Mouse (Mus musculus) gastrocnemius, adult 2 months (tissue): ENCODE results near the gene Adgra3. TPM values are rescaled to one million over a fixed set of nuclear protein-coding genes. Genes with fewer than 3 reads are reported as not detected.

Experiments used
- DNase-seq: peaks from one replicate; pipeline ENCODE4 v3.0.0; 2022
- H3K27ac ChIP-seq: fragments of 200-600 bp; 2 replicates; pipeline ENCODE4 v1.8.1; 2022; ENCODE audit warnings: mild to moderate bottlenecking
- H3K4me3 ChIP-seq: fragments of 200-600 bp; 2 replicates; pipeline ENCODE4 v1.8.1; 2022; ENCODE audit warnings: mild to moderate bottlenecking, moderate library complexity
- CTCF ChIP-seq: fragments of 200-600 bp; IDR thresholded peaks from 2 replicates; pipeline ENCODE4 v1.8.1; 2022; ENCODE audit warnings: antibody characterized with exemption, mild to moderate bottlenecking, moderate library complexity
- intact Hi-C: fragments of 180-260 bp; cut with DNase I; formaldehyde crosslinking; loops from one replicate; pipeline ENCODE4 v1.15.1; 2025
- total RNA-seq, 2 experiments: library from RNA; stranded (reverse); gene quantifications; 2 replicates each; pipeline ENCODE4 v1.2.3; 2021

Gene Adgra3
- total RNA-seq, 2 experiments from 2014 or later, result 9.8 to 13.2 TPM

DNA sequence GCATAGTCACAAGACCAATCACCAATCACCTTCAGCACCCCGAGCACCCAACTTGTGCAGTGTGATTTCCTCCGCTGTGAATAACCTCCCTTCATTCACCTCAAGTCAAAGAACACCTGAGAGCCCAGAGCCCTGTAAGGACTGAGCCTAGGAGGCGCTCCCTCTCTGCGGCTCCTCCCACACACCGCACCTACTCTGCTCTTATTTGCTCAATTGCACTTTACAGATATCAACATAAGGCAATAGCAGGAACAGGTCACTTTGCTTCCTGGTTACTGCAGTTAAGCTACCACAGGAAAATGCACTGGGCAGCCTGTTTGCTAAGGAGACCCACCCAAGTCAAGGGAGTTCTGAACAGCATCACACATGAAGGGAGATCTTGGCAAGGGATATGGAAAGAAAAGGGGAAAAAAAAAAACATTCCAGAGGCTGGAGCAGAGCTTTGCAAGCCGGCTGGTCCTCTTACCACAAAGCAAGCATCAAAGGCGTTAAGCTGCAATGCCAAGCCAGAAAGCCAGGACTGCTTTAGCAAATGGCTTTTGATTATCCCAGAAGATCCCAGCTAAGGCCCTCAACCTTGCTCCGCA lies 68.0 kb downstream of the Adgra3 start:
- intact Hi-C loops, result no loop called here
- no peak for TF ChIP-seq CTCF
- H3K4me3 ChIP-seq, result no peak overlapping the region
- H3K27ac ChIP-seq, result no peak overlapping the region
- no peak for DNase-seq

DNA sequence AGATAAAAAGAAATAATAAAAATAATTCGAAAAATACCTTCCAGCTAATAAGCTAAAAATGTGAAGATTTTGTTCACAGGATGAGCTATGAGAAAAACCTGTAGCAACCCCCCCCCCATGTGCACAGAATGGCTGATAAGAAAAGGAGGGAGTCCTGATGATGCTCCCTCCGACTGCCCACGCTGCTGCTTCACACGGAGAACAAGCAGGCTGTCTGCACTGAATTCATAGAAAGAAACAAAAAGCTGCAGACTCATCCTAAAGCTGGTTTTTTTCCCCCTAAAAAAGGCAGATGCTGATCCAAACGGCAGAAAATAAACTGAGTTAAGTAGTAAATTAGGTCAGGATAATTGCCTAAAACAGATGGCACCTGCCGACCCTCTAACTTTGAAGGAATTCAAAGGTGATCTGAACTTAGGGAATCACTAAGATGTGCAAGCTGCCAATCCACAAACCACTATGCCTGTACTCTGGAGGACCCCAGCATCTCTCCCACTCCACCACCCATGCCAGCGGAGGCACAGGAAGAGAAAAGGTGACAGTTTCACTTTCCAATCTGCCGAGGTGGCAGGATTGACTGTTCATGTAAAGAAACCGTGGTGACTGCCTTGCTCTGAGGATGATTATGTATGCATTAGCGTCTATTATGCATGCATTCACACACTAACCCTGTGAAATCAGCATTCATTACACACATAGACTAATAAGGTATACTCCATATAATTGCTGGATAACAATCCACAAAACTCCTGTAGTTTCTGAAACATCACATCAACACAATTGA lies 70.6 kb downstream of the Adgra3 start:
- no peak for DNase-seq
- intact Hi-C loops, result no loop called here
- TF ChIP-seq CTCF, result no peak
- H3K4me3 ChIP-seq, result no peak overlapping the region
- no peak overlapping the region for H3K27ac ChIP-seq

DNA sequence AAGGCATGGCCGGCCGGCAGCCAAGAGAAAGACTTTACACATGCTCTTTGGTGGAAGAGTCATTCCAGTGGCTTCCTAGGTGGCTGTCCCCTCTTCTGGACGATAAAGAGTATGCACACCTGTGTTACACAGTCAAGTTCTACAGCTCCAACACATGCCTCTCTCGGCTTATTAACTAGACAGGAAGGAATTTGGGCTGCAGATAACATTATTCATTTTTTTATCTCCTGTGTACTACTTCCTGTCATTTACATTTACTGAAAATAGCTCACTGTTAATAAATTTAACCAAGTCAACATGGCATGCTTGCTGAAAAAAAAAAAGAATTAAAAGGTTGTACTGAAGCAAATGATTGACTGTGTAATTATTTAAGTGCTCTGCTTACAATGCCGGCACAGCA lies 78.1 kb downstream of the Adgra3 start:
- intact Hi-C loops, result no loop called here
- no peak overlapping the region for H3K4me3 ChIP-seq
- TF ChIP-seq CTCF, result no peak
- no peak for DNase-seq
- no peak overlapping the region for H3K27ac ChIP-seq

DNA sequence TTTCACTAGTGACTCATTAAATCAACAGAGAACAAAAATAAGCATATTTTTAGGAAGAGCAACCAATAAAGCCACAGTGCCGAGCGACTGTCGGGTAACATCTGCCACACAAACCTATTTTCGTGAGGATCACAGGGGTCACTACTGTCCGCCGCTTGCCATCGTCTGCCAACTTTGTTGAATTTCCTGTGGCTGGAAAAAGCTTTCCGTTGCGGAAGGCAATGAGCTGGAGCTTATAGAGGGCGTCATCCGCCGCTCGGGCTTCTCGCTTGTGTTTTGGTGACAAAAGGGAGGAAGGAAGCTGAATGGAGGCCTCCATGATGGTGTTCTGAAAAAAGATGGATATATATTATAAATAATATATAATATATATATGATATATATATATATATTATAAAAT lies 79.6 kb downstream of the Adgra3 start:
- no peak for DNase-seq
- H3K27ac ChIP-seq, result no peak overlapping the region
- intact Hi-C loops, result no loop called here
- H3K4me3 ChIP-seq, result no peak overlapping the region
- no peak for TF ChIP-seq CTCF

DNA sequence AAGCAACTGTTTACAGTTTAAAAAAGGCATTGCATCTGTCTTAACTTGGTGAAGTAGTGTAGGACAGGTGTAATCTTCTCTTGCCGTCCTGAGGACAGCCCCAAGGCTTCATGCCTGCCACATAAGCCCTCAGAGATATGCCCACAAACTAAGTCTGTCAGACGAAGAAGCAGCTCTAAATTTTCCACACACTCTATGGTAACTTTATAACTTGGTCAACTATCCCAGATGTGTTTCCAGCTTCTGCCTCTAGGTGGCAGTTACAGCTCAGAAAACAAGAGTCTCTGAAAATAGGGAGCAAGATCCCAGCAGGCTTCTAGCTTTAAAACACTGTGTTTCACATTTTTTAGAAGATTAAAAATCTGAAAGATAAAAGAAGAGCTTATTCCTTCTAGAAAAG lies 82.8 kb downstream of the Adgra3 start:
- Histone ChIP-seq H3K4me3 (no peak overlapping the region), H3K27ac (no peak overlapping the region)
- intact Hi-C loops, result loop anchor here (1.0 to 2.0 kb wide), 2 partner anchors 57 to 239 kb away; no protein-coding TSS in a partner anchor
- peak; percentile 56 for DNase-seq
- TF ChIP-seq CTCF, result peak; percentile 96; the same call in 1 of the 2 replicates

DNA sequence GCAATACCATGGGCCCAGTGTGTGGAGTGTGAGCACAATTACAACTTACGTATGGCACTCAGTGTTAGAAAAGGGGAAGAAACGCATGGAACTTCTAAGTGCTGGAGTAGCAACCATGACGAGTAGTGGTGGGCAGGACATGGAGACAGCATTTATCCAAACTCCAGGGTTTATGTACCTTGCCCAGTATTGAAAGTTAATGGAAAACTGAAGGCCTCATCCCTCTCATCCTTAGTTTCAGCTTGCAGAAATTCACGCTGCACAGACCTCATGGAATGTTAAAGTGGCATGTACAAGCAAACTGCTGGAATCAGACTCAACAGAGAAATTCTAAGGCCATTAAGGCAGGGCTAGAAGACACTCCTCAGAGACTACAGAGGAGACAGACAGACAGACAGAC lies 84.6 kb downstream of the Adgra3 start:
- no peak for DNase-seq
- no peak overlapping the region for H3K27ac ChIP-seq
- no peak for TF ChIP-seq CTCF
- intact Hi-C loops, result no loop called here
- H3K4me3 ChIP-seq, result no peak overlapping the region

DNA sequence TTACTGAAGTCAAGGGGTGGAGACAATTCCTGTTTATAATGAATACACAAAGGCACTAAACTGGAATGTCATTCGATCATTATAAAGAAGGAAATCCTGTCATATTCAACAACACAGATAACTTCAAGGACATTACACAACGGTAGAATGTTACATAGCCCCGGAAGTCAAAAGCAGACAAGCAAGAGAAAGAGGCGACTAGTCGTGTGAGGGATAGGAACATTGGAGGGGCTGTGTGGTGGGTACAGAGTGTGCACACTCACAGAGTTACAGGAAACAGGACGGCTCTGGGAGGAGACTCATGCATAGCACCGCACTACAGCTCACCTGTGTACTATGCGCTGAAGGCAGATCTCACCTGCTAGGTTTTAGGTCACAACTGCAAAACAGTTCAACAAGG lies 89.1 kb downstream of the Adgra3 start:
- intact Hi-C loops, result no loop called here
- TF ChIP-seq CTCF, result no peak
- Histone ChIP-seq H3K27ac (no peak overlapping the region), H3K4me3 (no peak overlapping the region)
- DNase-seq, result no peak

DNA sequence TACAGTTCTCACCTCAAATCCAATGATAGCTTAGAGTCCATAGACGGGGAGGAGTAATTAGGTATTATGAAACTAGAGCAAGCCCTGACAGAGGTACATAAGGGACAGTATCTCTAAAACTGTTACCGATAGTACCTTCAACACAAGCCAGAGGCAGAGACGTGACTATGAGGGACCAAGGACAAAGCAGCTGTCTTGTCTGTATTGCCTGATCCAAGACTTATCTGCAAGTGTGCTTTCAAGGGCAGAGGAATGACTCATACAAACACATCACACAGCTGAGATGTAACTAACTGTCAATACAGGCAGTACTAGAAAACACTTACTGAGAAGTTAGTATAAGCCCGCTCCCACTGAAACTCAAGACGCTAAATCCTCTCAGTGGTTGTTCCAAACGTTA lies 91.1 kb downstream of the Adgra3 start:
- no peak overlapping the region for H3K4me3 ChIP-seq
- intact Hi-C loops, result no loop called here
- no peak for TF ChIP-seq CTCF
- H3K27ac ChIP-seq, result no peak overlapping the region
- DNase-seq, result no peak

DNA sequence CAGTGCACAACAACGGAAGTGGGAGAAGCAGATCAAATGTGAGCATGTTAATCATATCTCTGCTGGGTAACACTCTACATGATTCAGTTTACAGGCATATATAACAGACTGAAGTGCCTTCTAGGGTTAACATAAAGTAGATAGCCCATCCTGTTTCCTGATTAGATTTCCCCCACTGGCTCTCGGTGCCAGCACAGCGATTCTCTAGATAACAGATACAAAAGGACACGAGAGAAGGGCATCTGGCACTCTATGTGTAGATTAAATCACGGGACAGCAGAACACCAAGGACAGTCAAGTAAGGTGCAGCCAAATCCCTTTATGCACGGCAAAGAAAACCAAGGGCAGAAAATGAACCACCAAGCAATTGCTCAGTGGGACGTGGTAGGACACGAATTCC lies 93.0 kb downstream of the Adgra3 start:
- no peak for DNase-seq
- Histone ChIP-seq H3K4me3 (no peak overlapping the region), H3K27ac (no peak overlapping the region)
- TF ChIP-seq CTCF, result no peak
- intact Hi-C loops, result no loop called here

DNA sequence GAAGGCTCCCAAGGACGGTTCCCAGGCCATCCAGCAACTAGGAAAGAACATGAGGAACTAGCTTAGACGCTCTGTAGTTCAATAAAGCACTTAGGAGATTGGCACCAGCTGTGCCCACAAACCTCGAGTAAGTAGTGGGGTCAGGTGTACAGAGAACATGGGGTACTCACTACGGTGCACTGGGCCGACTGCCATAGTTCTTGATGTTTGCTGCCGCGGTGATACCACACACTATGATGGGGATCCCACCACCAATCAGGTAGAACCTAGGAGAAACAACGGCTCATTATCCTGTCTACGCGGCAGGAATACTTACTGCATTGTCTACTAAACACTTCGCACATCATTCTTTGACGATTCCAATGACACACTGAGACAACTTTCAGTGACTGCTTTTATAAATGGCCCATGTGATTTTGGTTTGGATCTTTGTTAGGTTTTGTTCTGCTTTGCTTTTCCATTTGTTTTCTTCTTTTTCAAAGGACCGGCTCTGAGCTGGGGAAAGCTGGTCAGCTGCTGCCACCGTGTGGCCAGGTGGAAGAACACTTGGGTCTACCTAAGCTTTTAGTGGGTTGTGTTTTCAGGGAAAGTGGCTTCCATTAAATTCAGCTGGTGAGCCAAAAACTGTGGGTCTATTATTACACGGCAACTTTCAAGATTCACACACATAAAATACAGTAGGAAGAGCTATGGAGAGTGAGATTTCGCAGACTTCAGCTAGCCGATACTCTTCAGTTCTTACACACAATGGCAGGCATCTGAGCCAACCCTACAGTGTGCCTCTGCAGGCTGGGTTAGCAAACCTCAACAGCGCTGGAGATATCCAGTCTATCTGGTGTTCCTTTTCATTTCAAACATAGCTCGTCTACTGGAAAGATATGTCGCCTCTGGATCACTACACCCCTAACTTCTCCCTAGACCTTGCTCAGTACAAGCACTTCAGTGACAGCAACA lies 97.1 kb downstream of the Adgra3 start:
- peak; percentile 66 for TF ChIP-seq CTCF
- peak; percentile 38 for DNase-seq

DNA sequence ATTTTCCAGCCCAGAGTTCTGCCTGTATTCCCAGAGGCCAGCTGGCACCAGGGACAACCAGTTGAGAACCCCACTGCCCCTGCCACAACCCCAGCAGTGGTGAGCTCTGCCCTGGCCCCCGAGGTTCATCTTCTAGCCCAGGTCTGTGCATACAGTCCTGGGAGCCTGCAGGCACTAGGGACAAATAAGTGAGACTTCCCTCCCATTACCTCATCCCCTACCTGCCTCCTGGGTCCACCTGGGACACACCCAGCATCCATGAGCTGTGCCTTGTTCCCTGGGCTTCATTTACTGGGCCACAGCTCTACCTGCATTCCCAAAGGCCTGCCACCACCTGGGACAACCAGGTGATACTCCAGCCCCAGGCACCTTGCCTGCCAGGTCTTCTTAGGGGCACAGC lies 122.5 kb downstream of the Adgra3 start:
- no peak overlapping the region for H3K4me3 ChIP-seq
- H3K27ac ChIP-seq, result no peak overlapping the region
- TF ChIP-seq CTCF, result no peak
- intact Hi-C loops, result no loop called here
- DNase-seq, result no peak

More for the DNA sequence above, 97.1 kb downstream of the Adgra3 start:
- intact Hi-C loops, result loop anchor here (5.0 kb wide), 1 partner anchor 589 kb away; no protein-coding TSS in a partner anchor
- Histone ChIP-seq H3K4me3 (no peak overlapping the region), H3K27ac (no peak overlapping the region)

DNA sequence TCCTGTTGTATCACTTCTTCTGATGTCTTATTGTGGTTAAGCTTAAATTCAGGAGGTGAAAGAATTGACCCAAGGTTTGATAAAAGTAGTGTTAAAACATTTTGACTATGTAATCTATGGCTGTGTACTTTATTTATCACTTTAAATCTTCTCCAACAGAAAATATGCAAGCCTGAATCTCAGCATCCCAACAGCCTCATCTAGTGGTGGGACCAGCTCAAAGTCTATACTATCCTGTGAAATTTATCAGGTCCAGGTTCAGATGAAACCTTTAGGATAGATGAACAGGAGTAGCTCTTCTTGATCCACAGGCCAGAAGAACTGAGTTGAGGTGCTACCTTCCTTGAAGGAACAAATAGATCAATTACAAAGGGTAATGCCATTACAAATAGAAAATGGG lies 134.1 kb downstream of the Adgra3 start:
- intact Hi-C loops, result no loop called here

DNA sequence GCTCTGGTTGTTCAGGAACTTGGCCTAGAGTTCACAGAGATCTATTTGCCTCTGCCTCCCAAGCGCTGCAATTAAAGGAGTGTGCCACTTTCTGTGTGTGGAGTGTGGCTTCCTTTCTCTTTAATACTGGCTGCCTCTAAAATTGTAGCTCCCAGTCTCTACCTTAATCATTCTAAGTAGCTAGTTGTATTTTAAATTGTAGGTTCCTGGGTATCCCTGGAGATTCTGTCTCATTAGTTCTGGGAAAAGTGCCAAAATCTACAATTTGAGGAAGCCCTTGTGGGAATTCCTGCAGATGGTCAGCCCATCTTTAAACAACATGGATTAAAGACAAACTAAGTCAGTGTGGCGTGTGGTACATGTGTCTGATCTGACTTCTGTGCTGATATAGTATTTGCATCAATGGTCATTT lies 143.1 kb downstream of the Adgra3 start:
- intact Hi-C loops, result no loop called here
- Histone ChIP-seq H3K4me3 (no peak overlapping the region), H3K27ac (no peak overlapping the region)
- DNase-seq, result no peak
- TF ChIP-seq CTCF, result no peak

More for the DNA sequence above, 134.1 kb downstream of the Adgra3 start:
- TF ChIP-seq CTCF, result no peak
- no peak overlapping the region for H3K27ac ChIP-seq
- DNase-seq, result no peak
- no peak overlapping the region for H3K4me3 ChIP-seq
